Mouse (Mus musculus) G1E (cell line): ENCODE measurements around the gene Mrgprb5.
"Not testable (repeated sequence)": the region's sequence is repeated elsewhere in the genome, so short reads cannot be mapped to it uniquely, and the experiment has no call there.

Experiments
- CTCF ChIP-seq: IDR thresholded peaks from 2 replicates; pipeline ENCODE4 v1.5.1; 2012; ENCODE audit warnings: low read depth, low read length, inconsistent platforms, mixed read lengths
- GATA1 ChIP-seq: IDR thresholded peaks from 2 replicates; pipeline ENCODE4 v1.6.1; 2012; ENCODE audit warnings: borderline replicate concordance, low read length, inconsistent platforms, mixed read lengths
- GATA2 ChIP-seq: IDR thresholded peaks from 2 replicates; pipeline ENCODE4 v1.6.1; 2012; ENCODE audit warnings: low read depth, low read length, inconsistent platforms, borderline replicate concordance
- POLR2AphosphoS5 ChIP-seq: IDR thresholded peaks from 2 replicates; pipeline ENCODE4 v1.6.1; 2012; ENCODE audit warnings: low read depth, low read length, inconsistent platforms; ENCODE audit not compliant: insufficient replicate concordance
- TAL1 ChIP-seq: conservative IDR thresholded peaks from 2 replicates; pipeline ENCODE4 v1.6.1; 2012; ENCODE audit warnings: low read depth, low read length, inconsistent platforms, mixed read lengths

DNA sequence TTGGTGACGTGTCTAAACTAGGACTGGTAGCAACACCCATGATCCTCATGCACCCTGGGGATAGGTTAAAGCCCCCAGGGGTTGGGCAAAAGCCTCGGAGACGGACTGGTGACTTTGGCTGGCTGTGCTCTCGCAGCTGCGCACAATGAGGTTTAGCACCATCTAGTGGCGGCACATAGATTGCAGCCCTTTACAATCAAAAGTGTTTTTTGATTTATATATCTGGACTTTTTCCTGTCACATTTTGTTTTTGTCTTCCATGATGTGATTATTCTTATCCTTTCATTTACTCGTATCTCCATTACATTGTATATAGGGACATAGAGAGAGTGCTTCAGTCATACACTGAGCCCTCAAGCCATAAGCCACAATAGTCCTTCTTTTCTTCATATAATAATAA, 36.6 kb downstream of the Mrgprb5 start:
- not testable (repeated sequence) for TF ChIP-seq CTCF, TAL1, GATA1, POLR2AphosphoS5, GATA2
